Mouse (Mus musculus) heart, adult 2 months (tissue): ENCODE data around the gene Jmjd4.

Source experiments
- CTCF ChIP-seq: fragments of 200-600 bp; IDR thresholded peaks from 2 replicates; pipeline ENCODE4 v1.8.1; 2022; ENCODE audit warnings: antibody characterized with exemption, mild to moderate bottlenecking, moderate library complexity
- EP300 ChIP-seq: fragments of 200-500 bp; IDR thresholded peaks from 2 replicates; pipeline ENCODE4 v1.6.1; 2011; ENCODE audit warnings: low read depth, low read length, control low read depth; ENCODE audit not compliant: insufficient read depth
- POLR2A ChIP-seq: fragments of 200-500 bp; IDR thresholded peaks from 2 replicates; pipeline ENCODE4 v1.6.1; 2011; ENCODE audit warnings: mild to moderate bottlenecking, low read depth, low read length, control low read depth; ENCODE audit not compliant: insufficient read depth

DNA sequence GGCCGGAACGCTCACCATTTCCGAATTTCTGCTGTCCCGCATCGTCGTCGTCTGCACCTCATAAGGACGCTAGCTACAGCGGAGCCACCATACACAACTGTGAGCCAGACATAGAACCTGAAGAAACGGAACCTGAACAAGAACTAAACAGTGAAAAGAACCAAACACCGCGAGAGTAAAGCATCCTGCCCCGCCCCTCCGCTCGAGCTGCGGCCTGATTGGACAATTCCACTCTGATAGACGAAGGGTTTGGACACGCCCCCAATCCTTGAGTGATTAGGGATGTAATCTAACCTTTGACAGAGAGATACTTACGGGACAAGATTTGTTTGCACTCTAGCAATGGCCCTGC is 22.5 kb downstream of the Jmjd4 start, which contains the start of gene Zfp867:
- no peak for TF ChIP-seq CTCF
- peak; percentile 88 for TF ChIP-seq POLR2A
- 0 out of 2 replicates have a peak, but pooled peaks have one; percentile 9 for TF ChIP-seq EP300
